Comparison of ENCODE assay signal across 8 mouse cellular contexts in genomic region chr10:128804271-128805091, GRCm38 (mm10). TPM values are rescaled to one million over a fixed set of nuclear protein-coding genes. Genes with fewer than 3 reads are reported as not detected.
DNase-seq lines count a peak whose midpoint lies in the region; ATAC-seq lines count a peak whose summit lies in the region.

Gene Tmem198b, minus strand, starts transcription at chr10:128804370.

- H3K4me1 ChIP-seq in megakaryocyte, embryonic 14.5 days: peaks cover 60% of the 10 kb centered on the region

- H3K9me3 ChIP-seq in megakaryocyte, embryonic 14.5 days: no peaks in the 10 kb centered on the region

- DNase-seq in cerebellum, postnatal 36 days: peak; percentile 54 to 70
- DNase-seq in gastrocnemius, postnatal 14 days: peak; percentile 54
- peak; percentile 74 for DNase-seq in induced T-regulatory cell, adult 2 months (ENCODE audit: low read depth)
- DNase-seq in left cerebral cortex, adult 9 months (ENCODE audit: low spot score in 2 of 2): peak; percentile 62 to 75
- peak; percentile 66 for DNase-seq in right cerebral cortex, postnatal 25 days

- no peaks in the 10 kb centered on the region for H3K27me3 ChIP-seq in megakaryocyte, embryonic 14.5 days (replicated peaks)

- peak within 1 kb of the TSS; percentile 100 for H3K4me3 ChIP-seq in megakaryocyte, embryonic 14.5 days (replicated peaks)

- ATAC-seq in activated CD4-positive, CD25-positive, alpha-beta regulatory T cell, adult 4 months: peak; percentile 30
- no peak for ATAC-seq in erythroid progenitor cell, adult 5-6 weeks (replicated peaks; ENCODE audit: low FRiP score, poor library complexity, severe bottlenecking)

- intact Hi-C loops in gastrocnemius, postnatal 14 days (cut with DNase I; ENCODE audit: low total_unique reads): loop anchor here (10.0 kb wide), 1 partner anchor 60 kb away; the partner anchor contains the start of genes Dgka and Pym1

- peaks cover 70% of the 10 kb centered on the region for H3K36me3 ChIP-seq in megakaryocyte, embryonic 14.5 days (replicated peaks; ENCODE audit: low read length)

RNA-seq across cellular contexts. Expression of gene Tmem198b, which starts in this region (rescaled TPM):
- 1 to 10 TPM; 3.3 to 3.4 TPM for polyA plus RNA-seq in activated CD4-positive, CD25-positive, alpha-beta regulatory T cell, adult 4 months (2017; shearing (Covaris generic))
- 1 to 10 TPM; 6.4 to 7.4 TPM for total RNA-seq in gastrocnemius, postnatal 14 days (2021)
- 0.95 and 2.0 TPM in 2 replicates for polyA plus RNA-seq in megakaryocyte, embryonic 14.5 days (2012; ENCODE audit: insufficient read depth, low replicate concordance)
- total RNA-seq in erythroid progenitor cell, adult 5-6 weeks (2015; ENCODE audit: low replicate concordance): 6.5 TPM in 1 of 2 replicates, not detected in the other
- 0.26 and 2.0 TPM in 2 replicates for total RNA-seq in erythroid progenitor cell, adult 5-6 weeks (2017; ENCODE audit: low replicate concordance)
